12 mouse cellular contexts compared by ENCODE assay signal in genomic region chr4:156058826-156059225, GRCm38 (mm10). TPM values are rescaled to one million over a fixed set of nuclear protein-coding genes. Genes with fewer than 3 reads are reported as not detected.
DNase-seq lines count a peak whose midpoint lies in the region; ATAC-seq and TF ChIP-seq lines count a peak whose summit lies in the region.
"Had no signal": no experiment of that assay in that cellular context is flagged by ENCODE, and none has a peak within 500 bp of the region (broad histone marks: within the 10 kb centered on the region; RNA-seq: fewer than 3 reads in every experiment).

No protein-coding gene starts in this region.

- H3K27ac ChIP-seq in heart, embryonic 10.5 days: peak overlapping the region; percentile 44; the same call in 1 of the 2 replicates
- no peak overlapping the region for H3K27ac ChIP-seq in heart, embryonic 12.5 days (ENCODE audit: poor library complexity, severe bottlenecking)
- peak overlapping the region; percentile 86 for H3K27ac ChIP-seq in embryonic facial prominence, embryonic 14.5 days (replicated peaks; ENCODE audit: low read depth, low read length)
- peak overlapping the region; percentile 70 for H3K27ac ChIP-seq in limb, embryonic 15.5 days
- H3K27ac ChIP-seq in forebrain, embryonic 15.5 days (replicated peaks): no peak overlapping the region
- H3K27ac ChIP-seq: liver, embryonic 14.5 days had no signal

- TF ChIP-seq POLR2A in lung, adult 2 months (IDR thresholded peaks at IDR 0.05; ENCODE audit: borderline replicate concordance, extremely low read depth, low read depth, low read length): no peak

- H3K4me2 ChIP-seq in heart, embryonic 12.5 days: no peak overlapping the region
- H3K4me2 ChIP-seq in embryonic facial prominence, embryonic 14.5 days (ENCODE audit: low read depth, low read length): peak overlapping the region; percentile 47
- 0 out of 2 replicates have a peak overlapping the region, but pooled peaks have one; percentile 3 for H3K4me2 ChIP-seq in limb, embryonic 15.5 days
- H3K4me2 ChIP-seq in forebrain, embryonic 15.5 days (replicated peaks): no peak overlapping the region

- 60% methylated on average over 9 of the region's 9 CpGs for WGBS in heart, embryonic 10.5 days
- 69% methylated on average over 9 of the region's 9 CpGs for WGBS in heart, embryonic 12.5 days
- WGBS in lung, adult 2 months: 59% methylated on average over 9 of the region's 9 CpGs
- 70% methylated on average over 9 of the region's 9 CpGs for WGBS in embryonic facial prominence, embryonic 14.5 days
- WGBS in limb, embryonic 15.5 days: 57% methylated on average over 9 of the region's 9 CpGs
- WGBS in forebrain, embryonic 15.5 days: 76% methylated on average over 9 of the region's 9 CpGs

- no peak for DNase-seq in heart, embryonic 10.5 days (ENCODE audit: low spot score)
- DNase-seq in lung, adult 2 months: peak; percentile 60
- DNase-seq in lung, postnatal 36 days: no peak
- no peak for DNase-seq in embryonic facial prominence, embryonic 14.5 days (ENCODE audit: low spot score)
- no peak for DNase-seq in adrenal gland, adult (ENCODE audit: inconsistent age in 2 of 2, low spot score in 1 of 2)
- DNase-seq: cerebellum, postnatal 36 days; heart, postnatal 4 days had no signal

- no peak for ATAC-seq in heart, embryonic 12.5 days (ENCODE audit: insufficient number of reproducible peaks, low FRiP score)
- no peak for ATAC-seq in embryonic facial prominence, embryonic 14.5 days (ENCODE audit: low read depth)
- no peak for ATAC-seq in limb, embryonic 15.5 days (ENCODE audit: insufficient number of reproducible peaks, low FRiP score, low TSS enrichment, low read depth)
- ATAC-seq in forebrain, embryonic 15.5 days (replicated peaks): no peak

- no peak overlapping the region for H3K9ac ChIP-seq in heart, embryonic 12.5 days
- peak overlapping the region; percentile 55 for H3K9ac ChIP-seq in embryonic facial prominence, embryonic 14.5 days (ENCODE audit: low read depth, low read length)
- H3K9ac ChIP-seq in limb, embryonic 15.5 days: no peak overlapping the region
- no peak overlapping the region for H3K9ac ChIP-seq in forebrain, embryonic 15.5 days (replicated peaks)
- H3K9ac ChIP-seq: liver, embryonic 14.5 days had no signal

- H3K36me3 ChIP-seq in heart, embryonic 10.5 days: no peaks in the 10 kb centered on the region
- H3K36me3 ChIP-seq in heart, embryonic 12.5 days: no peaks in the 10 kb centered on the region
- H3K36me3 ChIP-seq in embryonic facial prominence, embryonic 14.5 days (ENCODE audit: control insufficient read depth, insufficient read depth, low read length): no peaks in the 10 kb centered on the region
- H3K36me3 ChIP-seq in limb, embryonic 15.5 days: no peaks in the 10 kb centered on the region
- H3K36me3 ChIP-seq in forebrain, embryonic 15.5 days: no peaks in the 10 kb centered on the region

- peaks cover 33% of the 10 kb centered on the region for H3K27me3 ChIP-seq in heart, embryonic 10.5 days (ENCODE audit: insufficient read depth, poor library complexity, severe bottlenecking)
- peaks cover 22% of the 10 kb centered on the region; the same call in 1 of the 2 replicates for H3K27me3 ChIP-seq in heart, embryonic 12.5 days (replicated peaks)
- H3K27me3 ChIP-seq in embryonic facial prominence, embryonic 14.5 days (replicated peaks; ENCODE audit: control insufficient read depth, insufficient read depth, low read length): no peaks in the 10 kb centered on the region
- no peaks in the 10 kb centered on the region for H3K27me3 ChIP-seq in limb, embryonic 15.5 days
- no peaks in the 10 kb centered on the region for H3K27me3 ChIP-seq in forebrain, embryonic 15.5 days

- peaks cover 7% of the 10 kb centered on the region; the same call in 1 of the 2 replicates for H3K4me1 ChIP-seq in heart, embryonic 10.5 days
- H3K4me1 ChIP-seq in heart, embryonic 12.5 days (replicated peaks): peaks cover 3% of the 10 kb centered on the region
- peaks cover 4% of the 10 kb centered on the region; the same call in 1 of the 2 replicates for H3K4me1 ChIP-seq in lung, adult 2 months (ENCODE audit: control insufficient read depth, insufficient read depth, low read length)
- H3K4me1 ChIP-seq in embryonic facial prominence, embryonic 14.5 days (ENCODE audit: control insufficient read depth, insufficient read depth, low read length): no peaks in the 10 kb centered on the region
- peaks cover 4% of the 10 kb centered on the region; the same call in 1 of the 2 replicates for H3K4me1 ChIP-seq in limb, embryonic 15.5 days
- no peaks in the 10 kb centered on the region for H3K4me1 ChIP-seq in forebrain, embryonic 15.5 days

- peak overlapping the region; percentile 17 for H3K4me3 ChIP-seq in heart, embryonic 10.5 days
- H3K4me3 ChIP-seq in heart, embryonic 12.5 days: no peak overlapping the region
- peak overlapping the region; percentile 70 for H3K4me3 ChIP-seq in lung, adult 2 months (replicated peaks; ENCODE audit: extremely low read depth, low read depth, low read length)
- peak overlapping the region; percentile 37 for H3K4me3 ChIP-seq in embryonic facial prominence, embryonic 14.5 days (ENCODE audit: low read depth, low read length)
- H3K4me3 ChIP-seq in limb, embryonic 15.5 days: peak overlapping the region; percentile 31
- no peak overlapping the region for H3K4me3 ChIP-seq in forebrain, embryonic 15.5 days
- H3K4me3 ChIP-seq: myocyte had no signal

- H3K9me3 ChIP-seq in heart, embryonic 10.5 days: no peaks in the 10 kb centered on the region
- H3K9me3 ChIP-seq in heart, embryonic 12.5 days (replicated peaks): no peaks in the 10 kb centered on the region
- no peaks in the 10 kb centered on the region for H3K9me3 ChIP-seq in embryonic facial prominence, embryonic 14.5 days (ENCODE audit: control insufficient read depth, low read length)
- H3K9me3 ChIP-seq in limb, embryonic 15.5 days: no peaks in the 10 kb centered on the region
- H3K9me3 ChIP-seq in forebrain, embryonic 15.5 days: no peaks in the 10 kb centered on the region

- no peak for TF ChIP-seq CTCF in lung, adult 2 months (IDR thresholded peaks at IDR 0.05; ENCODE audit: insufficient read depth, low read length)

RNA-seq across cellular contexts. Expression of gene Ttll10, which starts 0.4 kb away (rescaled TPM):
- polyA plus RNA-seq in heart, embryonic 10.5 days (2016; fragmentation: Nextera tagmentation; extraction: Ambion mirVana): 0.19 and 0.38 TPM in 2 replicates
- 0.14 and 0.24 TPM in 2 replicates for polyA plus RNA-seq in heart, embryonic 12.5 days (2016; fragmentation: Nextera tagmentation; extraction: Ambion mirVana)
- 5.8 and 7.2 TPM in 2 replicates for polyA plus RNA-seq in lung, adult 2 months (2012; rRNA removed)
- polyA plus RNA-seq in embryonic facial prominence, embryonic 14.5 days (2014; fragmentation: Nextera tagmentation; extraction: Ambion mirVana): 1.2 and 2.8 TPM in 2 replicates
- 2.5 and 3.1 TPM in 2 replicates for polyA plus RNA-seq in limb, embryonic 15.5 days (2015; fragmentation: Nextera tagmentation; extraction: Ambion mirVana)
- polyA plus RNA-seq in forebrain, embryonic 15.5 days (2015; fragmentation: Nextera tagmentation; extraction: Ambion mirVana): not detected in 2 replicates
- polyA plus RNA-seq: myocyte had no signal

RNA-seq across cellular contexts. Expression of gene Tnfrsf18, which starts 32.9 kb away (rescaled TPM):
- 1.4 and 1.7 TPM in 2 replicates for polyA plus RNA-seq in heart, embryonic 10.5 days (2016; fragmentation: Nextera tagmentation; extraction: Ambion mirVana)
- 1.9 and 2.1 TPM in 2 replicates for polyA plus RNA-seq in heart, embryonic 12.5 days (2016; fragmentation: Nextera tagmentation; extraction: Ambion mirVana)
- polyA plus RNA-seq in lung, adult 2 months (2012; rRNA removed): 4.3 and 5.2 TPM in 2 replicates
- polyA plus RNA-seq in embryonic facial prominence, embryonic 14.5 days (2014; fragmentation: Nextera tagmentation; extraction: Ambion mirVana): 2.7 and 3.1 TPM in 2 replicates
- polyA plus RNA-seq in limb, embryonic 15.5 days (2015; fragmentation: Nextera tagmentation; extraction: Ambion mirVana): 3.6 and 5.4 TPM in 2 replicates
- 0.66 and 1.5 TPM in 2 replicates for polyA plus RNA-seq in forebrain, embryonic 15.5 days (2015; fragmentation: Nextera tagmentation; extraction: Ambion mirVana)

RNA-seq across cellular contexts. Expression of gene Tnfrsf4, which starts 45.2 kb away (rescaled TPM):
- polyA plus RNA-seq in heart, embryonic 10.5 days (2016; fragmentation: Nextera tagmentation; extraction: Ambion mirVana): 0.28 and 1.0 TPM in 2 replicates
- polyA plus RNA-seq in heart, embryonic 12.5 days (2016; fragmentation: Nextera tagmentation; extraction: Ambion mirVana): 0.37 TPM in 1 of 2 replicates, not detected in the other
- polyA plus RNA-seq in lung, adult 2 months (2012; rRNA removed): 5.4 and 7.3 TPM in 2 replicates
- 0.25 and 0.42 TPM in 2 replicates for polyA plus RNA-seq in embryonic facial prominence, embryonic 14.5 days (2014; fragmentation: Nextera tagmentation; extraction: Ambion mirVana)
- polyA plus RNA-seq in limb, embryonic 15.5 days (2015; fragmentation: Nextera tagmentation; extraction: Ambion mirVana): 0.55 and 0.99 TPM in 2 replicates
- 0.83 and 0.95 TPM in 2 replicates for polyA plus RNA-seq in forebrain, embryonic 15.5 days (2015; fragmentation: Nextera tagmentation; extraction: Ambion mirVana)

RNA-seq across cellular contexts. Expression of gene 9430015G10Rik, which starts 51.0 kb away (rescaled TPM):
- 32.2 and 45.6 TPM in 2 replicates for polyA plus RNA-seq in heart, embryonic 10.5 days (2016; fragmentation: Nextera tagmentation; extraction: Ambion mirVana)
- 22.1 and 23.7 TPM in 2 replicates for polyA plus RNA-seq in heart, embryonic 12.5 days (2016; fragmentation: Nextera tagmentation; extraction: Ambion mirVana)
- polyA plus RNA-seq in lung, adult 2 months (2012; rRNA removed): 13.8 and 16.3 TPM in 2 replicates
- 26.6 and 30.9 TPM in 2 replicates for polyA plus RNA-seq in embryonic facial prominence, embryonic 14.5 days (2014; fragmentation: Nextera tagmentation; extraction: Ambion mirVana)
- 29.9 and 31.8 TPM in 2 replicates for polyA plus RNA-seq in limb, embryonic 15.5 days (2015; fragmentation: Nextera tagmentation; extraction: Ambion mirVana)
- polyA plus RNA-seq in forebrain, embryonic 15.5 days (2015; fragmentation: Nextera tagmentation; extraction: Ambion mirVana): 40.2 and 41.0 TPM in 2 replicates

Comparison
In these comparisons a context has a peak if more than half of its experiments do, and no peak if none do; other contexts are left out.
1. H3K27ac ChIP-seq: peak in heart, embryonic 10.5 days (single experiment), embryonic facial prominence, embryonic 14.5 days (single experiment) and limb, embryonic 15.5 days (single experiment); none in heart, embryonic 12.5 days (single experiment) and forebrain, embryonic 15.5 days (single experiment).
2. H3K4me3 ChIP-seq: peak in heart, embryonic 10.5 days (single experiment), lung, adult 2 months (single experiment), embryonic facial prominence, embryonic 14.5 days (single experiment) and limb, embryonic 15.5 days (single experiment); none in heart, embryonic 12.5 days (single experiment) and forebrain, embryonic 15.5 days (single experiment).
3. H3K4me2 ChIP-seq: peak in embryonic facial prominence, embryonic 14.5 days (single experiment) and limb, embryonic 15.5 days (single experiment); none in heart, embryonic 12.5 days (single experiment) and forebrain, embryonic 15.5 days (single experiment).